Mouse (Mus musculus) frontal cortex, postnatal 25 days (tissue): ENCODE data around the gene Psg17.
"Not testable (repeated sequence)": the region's sequence is repeated elsewhere in the genome, so short reads cannot be mapped to it uniquely, and the experiment has no call there.

ENCODE experiments used
- DNase-seq, 2 experiments: peaks; one replicate each; pipeline ENCODE4 v3.0.0; 2022; ENCODE audit warnings: low spot score in 2 of 2

The Psg17 gene

DNA sequence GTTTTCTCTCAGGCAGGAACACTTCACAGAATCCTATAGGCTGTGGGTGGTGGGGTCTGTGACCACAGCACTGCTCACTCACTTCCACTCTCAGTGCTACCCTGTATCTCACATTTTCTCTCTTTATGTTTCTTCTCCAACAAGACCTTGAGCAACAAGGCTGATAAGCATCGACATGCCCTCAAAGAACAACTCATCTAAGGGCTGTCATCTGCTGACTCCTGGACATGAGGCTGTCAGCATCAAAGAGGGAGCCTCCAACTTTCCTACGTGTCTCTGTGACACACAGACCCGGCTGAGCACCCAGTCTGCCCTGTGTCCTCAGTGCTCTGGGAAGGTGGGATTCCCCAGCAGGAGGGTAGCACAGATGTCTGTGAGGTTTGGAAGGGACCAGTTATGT, at the start of gene Psg17:
Psg17 (minus strand) TSS at position 101 of the 400 bp plus-strand sequence.
- DNase-seq = no peak

DNA sequence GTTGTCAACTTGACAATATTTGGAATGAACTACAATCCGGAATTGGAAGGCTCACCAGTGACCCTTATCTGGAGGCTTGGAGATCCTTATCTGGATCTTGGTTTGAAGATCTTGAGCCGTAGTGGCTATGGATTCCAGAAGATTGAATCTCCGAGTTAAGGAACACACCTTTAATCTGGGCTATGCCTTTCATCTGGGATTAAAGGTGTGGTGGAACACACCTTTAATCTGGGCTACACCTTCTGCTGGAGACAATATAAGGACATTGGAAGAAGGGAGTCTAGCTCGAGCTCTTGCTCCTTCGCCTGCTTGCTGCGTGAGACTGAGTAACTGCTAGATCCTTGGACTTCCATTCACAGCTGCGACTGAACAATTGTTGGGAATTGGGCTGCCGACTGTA, 49.6 kb upstream of the Psg17 start, which contains the start of gene Pglyrp1:
Pglyrp1 (plus strand) TSS at position 301 of the 400 bp plus-strand sequence.
- DNase-seq = not testable (repeated sequence)

DNA sequence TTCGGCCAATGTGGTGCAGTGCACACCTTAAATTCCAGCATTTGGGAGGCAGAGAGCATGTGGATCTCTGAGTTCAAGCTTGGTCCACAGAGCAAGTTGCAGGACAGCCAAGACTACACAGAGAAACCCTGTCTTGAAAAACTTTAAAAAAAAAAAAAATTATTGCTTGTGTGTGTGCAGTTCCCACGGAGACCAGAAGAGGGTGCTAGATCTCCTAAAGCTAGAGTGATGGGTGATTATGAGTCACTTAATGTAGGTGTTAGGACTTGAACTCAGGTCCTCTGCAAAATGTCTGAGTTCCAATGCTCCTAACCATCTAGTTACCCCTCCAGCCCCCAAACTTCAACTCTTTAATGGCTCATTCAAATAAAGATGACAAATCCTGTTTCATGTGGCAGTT, 47.1 kb upstream of the Psg17 start:
- no peak for DNase-seq

DNA sequence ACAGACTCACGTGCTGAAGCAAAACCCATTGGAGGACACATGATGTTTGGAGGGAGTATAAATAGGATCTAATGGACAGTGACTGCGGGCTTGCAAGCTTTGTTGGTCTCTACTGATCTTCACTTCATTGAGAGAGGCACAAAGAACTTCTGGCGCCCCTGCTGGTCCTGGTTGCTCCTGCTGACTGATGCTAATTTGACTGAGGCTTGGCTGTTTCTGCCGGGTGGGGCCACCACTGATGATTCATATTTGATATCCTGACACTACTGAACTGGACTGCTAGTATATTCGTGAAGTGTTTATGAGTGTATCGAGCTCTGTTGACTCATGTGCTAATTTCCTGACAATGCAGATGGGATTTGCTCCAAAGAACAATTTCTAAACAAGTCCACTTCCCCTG, 41.4 kb upstream of the Psg17 start:
- no peak for DNase-seq

DNA sequence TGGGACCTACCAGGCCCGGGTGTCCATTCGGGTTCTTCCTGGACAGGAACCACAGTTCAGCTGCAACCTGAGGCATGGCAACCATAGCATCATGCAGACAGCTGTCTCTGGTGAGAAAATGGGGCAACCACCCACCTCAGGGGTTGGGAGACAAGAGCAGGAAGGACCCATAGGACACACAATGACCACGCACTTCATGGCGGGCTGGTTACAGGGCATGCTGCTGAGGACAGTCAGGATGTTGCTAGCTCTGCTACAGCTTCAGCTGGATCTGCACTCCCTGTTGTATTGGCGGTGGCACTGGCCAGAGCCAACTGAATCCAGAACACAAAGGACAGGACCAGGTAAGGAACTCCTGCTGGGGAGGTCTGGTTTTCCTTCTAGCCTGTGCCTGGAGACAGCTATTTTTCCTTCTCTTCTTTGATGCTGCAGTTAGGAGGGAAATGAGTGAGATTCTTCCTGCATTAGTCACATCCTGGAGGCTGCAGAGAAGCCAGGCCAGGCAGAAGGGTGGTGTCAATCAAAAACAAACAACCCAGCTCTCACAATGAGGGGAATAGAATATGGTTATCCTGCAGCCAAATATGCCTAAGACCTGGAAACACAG, 37.0 kb upstream of the Psg17 start:
- DNase-seq = no peak

DNA sequence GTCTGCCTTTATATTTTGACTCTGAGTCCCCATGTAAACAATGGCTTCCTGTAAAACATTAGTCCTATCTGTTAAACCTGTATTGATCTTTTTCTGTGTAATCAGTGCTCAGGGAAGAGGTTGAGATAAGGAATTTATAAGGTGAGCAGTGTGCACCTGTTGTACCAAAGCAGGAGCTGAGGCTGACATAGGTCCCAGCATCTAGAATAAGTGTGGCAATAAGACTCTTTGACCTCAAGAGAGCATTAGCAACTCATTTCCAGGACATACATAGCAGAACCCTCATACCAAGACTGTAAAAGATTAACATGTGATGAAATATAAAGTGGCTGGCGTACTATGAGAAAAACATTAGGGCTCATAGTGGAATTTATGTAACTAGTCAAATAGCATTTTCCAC, 27.0 kb upstream of the Psg17 start:
- DNase-seq = no peak

DNA sequence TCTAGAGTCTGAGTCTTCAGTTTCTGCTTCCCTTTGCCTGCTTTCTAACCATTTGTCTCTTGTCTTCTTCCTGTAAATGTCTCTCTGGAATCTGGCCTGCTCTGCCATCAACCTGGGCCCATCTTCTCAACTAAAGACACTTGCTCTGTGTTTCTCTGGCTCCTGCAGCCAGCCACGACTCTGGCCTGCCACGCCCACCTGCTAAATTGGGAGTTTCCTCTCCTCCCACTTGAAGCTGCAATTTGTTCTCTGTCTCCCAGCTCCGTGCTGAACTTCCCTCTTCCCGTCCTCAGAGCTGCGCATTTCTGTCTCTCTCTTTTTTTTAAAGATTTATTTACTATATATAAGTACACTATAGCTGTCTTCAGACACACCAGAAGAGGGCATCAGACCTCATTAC, 23.4 kb upstream of the Psg17 start:
- DNase-seq = no peak

DNA sequence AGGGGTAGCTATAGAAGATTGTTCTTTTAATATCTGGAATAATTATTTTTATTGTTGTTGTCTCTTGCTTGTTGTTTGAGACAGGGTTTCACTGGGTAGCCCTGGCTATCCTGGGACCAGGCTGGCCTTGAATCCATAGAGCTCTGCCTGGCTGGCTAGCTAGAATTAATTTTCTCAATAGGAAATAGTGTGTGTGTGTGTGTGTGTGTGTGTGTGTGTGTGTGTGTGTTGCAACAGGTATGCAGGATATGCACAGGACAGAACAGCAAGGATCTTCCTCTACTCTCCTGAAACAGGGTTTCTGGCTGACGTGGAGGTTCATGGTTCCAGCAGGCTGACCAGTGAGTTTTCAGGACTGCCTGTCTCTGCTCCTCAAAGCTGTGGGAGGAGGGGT, 19.8 kb upstream of the Psg17 start:
- DNase-seq = no peak

DNA sequence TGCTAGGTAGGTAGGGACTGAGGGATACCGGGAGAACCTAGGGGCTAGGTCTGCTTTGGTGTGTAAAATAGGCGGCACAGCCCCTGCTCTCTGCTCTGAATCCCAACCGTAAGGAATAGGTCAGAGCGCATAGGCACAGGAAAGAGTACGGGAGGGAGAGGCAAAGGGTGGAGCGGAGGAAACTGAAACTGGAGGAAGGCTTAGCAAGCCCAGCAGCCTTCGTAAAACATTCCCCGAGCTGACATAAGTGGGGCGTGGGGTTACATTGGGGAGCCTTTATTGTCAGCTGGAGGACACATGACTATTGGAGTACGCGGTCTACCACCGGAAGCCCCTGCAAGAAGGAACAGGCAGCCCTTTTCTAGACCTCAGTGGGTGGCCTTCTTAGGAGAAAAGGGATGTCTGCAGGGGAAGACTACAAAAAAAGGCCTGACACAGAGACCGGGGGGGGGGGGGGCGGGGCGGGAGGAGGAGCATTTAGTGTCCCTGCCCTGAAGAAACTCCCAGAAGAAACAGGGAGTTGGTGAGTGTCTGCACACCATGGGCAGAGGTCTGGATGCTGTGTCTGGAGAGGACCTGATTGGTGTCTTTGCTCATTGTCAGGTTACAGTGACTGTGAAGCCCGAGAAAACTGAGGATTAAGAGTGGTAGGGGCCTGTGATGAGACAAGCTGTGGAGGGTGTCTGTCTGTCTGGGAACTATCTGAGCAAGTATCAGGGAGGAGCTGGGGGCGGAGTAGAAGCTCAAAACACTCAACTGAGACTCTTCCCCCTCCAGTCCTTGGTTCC, 19.2 kb upstream of the Psg17 start:
- no peak for DNase-seq

DNA sequence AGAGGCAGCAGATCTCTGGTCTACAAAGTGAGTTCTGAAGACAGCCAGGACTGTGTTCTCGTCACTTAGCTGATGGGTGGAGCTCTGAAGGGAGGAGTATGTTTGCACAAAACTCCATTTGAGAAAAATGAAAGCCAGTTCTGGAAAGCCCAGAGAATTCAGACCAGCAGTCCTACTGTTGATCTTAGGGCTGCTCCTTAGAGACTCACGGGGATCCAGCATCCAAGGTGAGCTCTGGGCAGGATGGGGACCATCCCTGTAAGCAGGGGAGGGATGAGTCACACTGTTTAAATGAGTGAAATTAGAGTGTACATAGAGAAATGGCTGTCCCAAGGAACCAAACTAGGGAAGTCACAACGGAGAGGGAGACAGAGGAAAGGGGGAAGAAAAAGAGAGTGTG, 18.5 kb upstream of the Psg17 start, which contains the start of gene Mill2:
Mill2 (plus strand) TSS at position 102 of the 400 bp plus-strand sequence.
- no peak for DNase-seq

DNA sequence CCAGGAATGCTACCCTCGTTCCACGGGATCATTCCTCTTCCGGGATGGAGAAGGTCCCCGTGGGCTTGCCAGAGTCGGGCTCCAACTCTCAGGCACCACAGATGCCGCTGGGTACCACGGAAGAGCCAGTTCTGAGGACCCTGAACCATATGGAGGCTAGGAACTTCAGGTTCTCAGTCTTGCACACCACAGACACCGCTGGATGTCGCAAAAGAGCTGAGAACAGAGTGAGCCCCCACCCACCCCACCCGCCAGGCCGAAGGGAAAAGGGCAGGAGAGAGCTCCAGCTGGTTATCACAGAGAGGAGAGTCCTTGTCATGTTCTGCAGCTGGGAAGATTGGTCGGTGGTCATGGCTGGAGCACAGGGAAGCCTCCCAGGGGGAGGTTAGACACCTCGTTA, 10.9 kb upstream of the Psg17 start:
- no peak for DNase-seq

DNA sequence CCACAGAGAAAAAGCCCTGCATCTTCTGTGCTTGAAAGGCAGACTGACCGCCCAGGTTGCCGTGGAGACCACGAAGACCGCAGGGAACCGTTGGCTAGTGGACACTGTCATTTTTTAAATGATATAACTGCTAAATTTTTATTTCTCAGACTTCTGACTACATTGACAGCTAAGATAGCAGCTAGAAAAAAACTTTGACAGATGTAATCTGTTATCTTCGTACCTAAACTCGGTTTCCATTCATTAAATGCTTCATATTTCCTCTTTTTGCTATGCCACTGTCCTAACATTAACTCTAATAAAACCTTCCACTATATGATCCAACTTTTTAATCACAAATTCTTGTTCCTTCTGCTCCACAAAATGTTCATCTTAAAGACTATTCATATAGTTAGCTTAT, 8.1 kb upstream of the Psg17 start:
- no peak for DNase-seq

DNA sequence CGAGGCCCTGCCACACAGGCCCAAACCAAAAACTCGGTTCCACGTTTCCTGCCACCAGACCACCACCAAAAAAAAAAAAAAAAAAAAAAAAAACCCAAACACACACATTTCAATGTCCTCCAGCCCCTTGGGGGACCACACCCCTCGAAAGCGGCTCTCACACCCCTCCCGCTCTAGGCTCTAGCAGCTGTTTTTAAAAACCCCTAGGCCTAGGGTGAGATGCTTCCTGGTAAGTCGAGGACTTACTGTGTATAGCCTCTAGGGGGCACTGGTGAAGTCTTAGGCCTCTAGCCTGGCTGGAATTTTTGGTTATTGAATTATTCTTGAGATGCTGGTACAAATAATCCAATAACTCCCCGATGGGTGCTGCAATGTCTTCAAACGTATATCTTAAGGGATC, 7.2 kb upstream of the Psg17 start:
- no peak for DNase-seq

DNA sequence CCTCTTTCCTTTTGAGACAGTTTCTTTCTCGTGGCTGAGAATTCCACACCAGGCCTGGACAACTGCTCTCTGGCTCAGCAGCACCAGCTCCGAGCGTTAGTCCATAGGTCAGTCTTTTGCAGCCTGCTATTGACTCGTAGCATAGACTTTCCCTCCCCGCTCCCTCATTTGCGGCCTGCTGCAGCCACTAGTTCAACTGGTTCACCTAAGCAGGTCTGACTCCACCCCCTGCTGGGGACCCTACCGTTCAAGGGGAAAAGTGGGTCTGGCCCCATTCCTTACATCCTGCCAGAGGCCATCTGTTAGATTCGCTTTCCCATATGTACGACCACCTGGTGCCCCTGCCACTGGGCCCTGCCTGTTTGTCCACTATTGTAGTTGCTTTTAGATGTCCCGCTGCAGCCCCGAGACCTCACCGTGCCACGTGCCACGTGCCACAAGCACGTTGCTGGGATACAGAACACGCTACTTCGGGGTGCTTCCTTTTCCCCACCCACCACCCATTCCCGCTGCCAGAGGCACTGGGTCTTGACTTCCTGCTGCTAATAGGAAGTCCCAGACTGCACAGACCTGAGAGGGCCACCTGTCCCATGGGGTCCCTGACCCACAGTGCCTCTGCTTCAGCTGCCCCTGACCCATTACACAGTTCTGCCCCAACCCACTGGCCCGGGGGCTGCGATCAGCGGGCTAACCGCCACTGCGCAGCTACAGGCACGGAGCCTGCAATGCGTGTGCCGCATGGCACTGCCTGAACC, 6.6 kb upstream of the Psg17 start:
- no peak for DNase-seq

DNA sequence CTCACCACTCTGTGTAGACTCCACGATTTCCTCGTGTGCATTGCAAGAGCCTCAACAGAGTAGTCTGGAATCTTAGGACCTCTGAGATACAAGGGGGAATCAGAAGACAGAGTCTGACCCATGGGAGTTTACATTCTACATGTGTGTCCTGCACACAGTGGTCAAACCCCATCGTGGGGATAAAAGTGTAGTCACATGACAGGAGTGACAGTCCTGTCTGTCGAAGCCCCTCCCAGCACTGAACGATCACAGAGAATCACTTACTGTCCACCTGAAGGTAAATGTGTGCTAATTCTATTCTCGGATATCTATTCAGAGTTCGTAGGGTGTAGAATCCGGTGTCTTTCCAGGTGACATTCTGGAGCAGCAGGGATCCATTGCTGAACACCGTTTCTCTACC, 3.1 kb downstream of the Psg17 start:
- DNase-seq = no peak

DNA sequence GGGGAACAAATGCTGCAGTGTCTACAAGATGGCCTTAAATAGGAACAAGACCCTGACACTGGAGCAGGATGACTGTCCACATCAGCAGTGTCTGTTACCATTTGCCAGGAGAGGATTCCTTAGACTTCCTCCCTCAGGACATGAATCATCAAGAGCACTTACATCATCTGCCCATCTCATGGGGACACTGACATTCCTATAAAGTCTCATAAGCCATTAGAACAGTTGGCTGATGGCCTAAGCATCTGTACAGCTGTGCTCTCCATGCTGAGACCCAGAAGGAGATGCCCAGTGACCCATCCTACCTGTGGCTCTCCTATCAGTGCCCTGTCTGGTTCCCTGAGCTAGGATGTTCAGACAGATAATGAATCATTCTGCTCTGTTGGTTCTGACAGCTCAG, 17.9 kb downstream of the Psg17 start:
- DNase-seq = no peak

DNA sequence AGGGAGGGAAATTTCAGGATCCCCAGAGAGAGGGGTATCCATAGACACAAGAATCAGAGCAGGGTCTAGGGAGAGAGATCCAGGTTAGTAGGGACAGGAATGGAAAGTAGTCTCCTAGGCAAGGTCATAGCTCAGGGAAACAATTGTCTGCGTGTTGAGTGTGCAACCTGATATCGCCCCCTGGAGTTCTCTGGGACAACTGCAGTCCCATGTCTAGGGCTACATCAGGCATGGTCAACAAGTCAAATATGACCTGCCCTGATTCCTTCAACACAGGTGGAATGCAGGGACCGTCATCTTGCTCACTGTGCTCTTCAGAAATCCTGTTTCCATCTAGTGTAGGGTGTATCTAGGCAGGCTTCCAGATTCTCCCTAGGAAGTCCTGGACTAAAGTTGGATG, 22.3 kb downstream of the Psg17 start:
- no peak for DNase-seq

DNA sequence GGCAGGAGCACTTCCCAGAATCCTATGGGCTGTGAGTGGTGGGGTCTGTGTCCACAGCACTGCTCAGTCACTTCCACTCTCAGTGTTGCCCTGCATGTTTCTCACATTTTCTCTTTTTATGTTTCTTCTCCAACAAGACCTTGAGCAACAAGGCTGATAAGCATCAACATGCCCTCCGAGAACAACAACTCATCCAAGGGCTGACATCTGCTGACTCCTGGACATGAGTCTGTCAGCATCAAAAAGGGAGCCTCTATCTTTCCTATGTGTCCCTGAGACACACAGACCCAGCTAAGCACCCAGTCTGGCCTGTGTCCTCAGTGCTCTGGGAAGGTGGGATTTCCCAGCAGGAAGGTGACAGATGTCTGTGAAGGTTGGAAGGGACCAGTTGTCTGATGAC, 23.0 kb downstream of the Psg17 start, which contains the start of gene Psg19:
Psg19 (minus strand) TSS at position 101 of the 400 bp plus-strand sequence.
- no peak for DNase-seq

DNA sequence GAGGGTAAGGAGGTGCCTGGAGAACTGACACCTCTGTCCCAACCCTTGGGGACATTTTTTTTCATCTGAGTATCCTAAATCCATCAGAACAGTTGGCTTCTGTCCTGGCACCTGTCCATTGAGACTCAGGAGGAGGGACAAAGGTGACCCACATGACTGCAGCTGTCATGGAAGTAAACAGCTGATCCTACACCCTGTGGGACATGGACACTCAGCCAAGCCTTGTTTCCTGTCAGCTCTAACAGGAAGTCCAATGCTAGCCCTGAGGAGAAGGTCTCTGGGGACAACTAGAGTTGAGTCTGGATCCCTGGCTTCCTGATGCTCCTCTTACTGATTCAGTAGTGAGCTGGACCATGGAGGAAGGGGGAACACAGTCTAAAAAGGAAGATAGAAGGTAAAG, 30.7 kb downstream of the Psg17 start:
- not testable (repeated sequence) for DNase-seq

DNA sequence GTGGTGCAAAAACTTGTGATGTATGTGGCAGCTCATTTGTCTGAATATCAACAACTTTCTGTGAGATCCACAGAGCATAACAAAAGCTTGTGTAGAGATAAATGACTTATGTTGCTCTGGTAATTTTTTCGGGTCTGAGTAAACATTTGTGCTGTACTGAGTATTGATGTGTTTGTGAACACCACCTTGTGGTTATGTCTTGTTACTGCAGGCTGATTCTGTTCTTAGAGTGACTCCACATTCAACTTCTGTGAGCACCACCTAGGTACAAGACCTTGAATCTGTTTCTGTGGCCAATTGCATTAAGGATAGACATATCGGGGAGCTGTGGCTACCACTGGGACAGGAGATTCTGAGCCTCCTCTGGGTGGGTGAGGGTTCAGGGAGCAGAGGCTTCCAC, 40.1 kb downstream of the Psg17 start:
- DNase-seq = not testable (repeated sequence)

DNA sequence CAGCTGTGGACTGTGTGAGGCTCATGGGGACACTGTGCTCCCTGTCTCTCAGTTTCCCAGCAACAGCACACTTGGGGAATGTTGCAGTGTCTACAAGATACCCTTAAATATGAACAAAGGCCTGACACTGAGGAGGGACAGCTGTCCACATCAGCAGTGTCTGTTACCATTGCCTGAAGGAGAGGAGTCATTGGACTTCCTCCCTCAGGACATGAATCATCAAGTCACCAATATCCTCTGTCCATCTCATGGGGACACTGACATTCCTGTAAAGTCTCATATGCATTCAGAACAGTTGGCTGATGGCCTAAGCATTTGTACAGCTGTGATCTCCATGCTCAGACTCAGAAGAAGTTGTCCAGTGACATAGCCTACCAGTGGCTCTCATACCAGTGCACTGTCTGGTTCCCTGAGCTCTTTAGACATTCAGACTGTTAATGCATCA, 42.0 kb downstream of the Psg17 start:
- DNase-seq = no peak
